Mouse (Mus musculus): ENCODE results near the gene Bhlhe40.

- TF ChIP-seq CTCF (IDR thresholded peaks at IDR 0.05; ENCODE audit: extremely low read depth, insufficient read depth, insufficient read length, insufficient replicate concordance) (no peak), POLR2A (IDR thresholded peaks at IDR 0.05; ENCODE audit: low read depth, low read length) (no peak)
Observed at GRCm38 (mm10) chr6:108665587-108665986, 5.2 kb downstream of the Bhlhe40 start.

All from spleen, adult 2 months (tissue).